Mouse (Mus musculus): ENCODE measurements around the gene 1110017D15Rik. TPM values are rescaled to one million over a fixed set of nuclear protein-coding genes. Genes with fewer than 3 reads are reported as not detected.
"Not testable (repeated sequence)": the region's sequence is repeated elsewhere in the genome, so short reads cannot be mapped to it uniquely, and the experiment has no call there.

1110017D15Rik gene
- total RNA-seq, 1 experiment, result not detected

DNA sequence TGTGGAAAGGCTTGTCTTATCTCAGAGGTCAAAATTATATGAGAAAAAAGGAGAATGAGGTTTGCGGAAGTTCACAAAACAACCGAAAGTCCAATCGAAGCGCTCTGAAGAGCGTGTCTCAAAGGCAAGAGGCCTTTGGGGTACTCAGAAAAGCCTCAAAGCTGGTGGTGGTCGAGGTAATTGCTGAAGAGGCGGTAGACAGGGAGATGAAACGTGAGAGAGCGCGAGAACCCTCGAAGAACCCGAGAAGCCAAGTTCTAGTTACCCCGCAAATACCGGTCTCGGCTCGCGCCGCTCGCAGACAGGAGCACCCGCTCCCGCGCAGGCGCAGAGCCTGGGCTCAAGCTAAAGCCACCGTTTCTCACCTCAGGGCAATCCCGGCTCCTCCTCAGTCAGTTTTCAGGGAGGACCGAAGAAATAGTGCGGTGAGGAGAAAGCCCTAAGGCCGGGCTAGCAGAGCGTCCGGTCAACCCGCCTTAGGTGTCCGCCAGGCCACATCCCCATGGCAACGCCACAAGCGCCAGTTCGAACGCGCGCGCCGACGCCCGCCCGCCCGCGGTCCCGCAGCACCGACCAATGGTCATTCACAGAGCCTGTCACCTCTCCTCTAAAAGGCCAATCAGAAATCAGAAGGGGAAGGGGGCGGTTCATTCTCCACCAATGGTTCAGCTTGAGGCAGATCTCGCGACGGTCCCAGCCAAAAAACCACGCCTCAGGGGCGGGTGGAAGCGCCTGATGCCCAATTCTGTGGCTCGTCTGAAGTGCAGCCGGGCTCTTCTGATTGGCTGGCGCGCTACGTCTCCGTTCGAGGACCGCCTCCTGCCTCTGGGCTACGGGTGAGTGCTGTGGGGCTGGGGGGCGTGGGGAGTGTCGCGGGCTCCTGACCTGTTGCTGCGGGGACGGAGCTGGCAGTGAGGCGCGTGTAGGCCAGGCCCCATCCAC, 52.5 kb downstream of the 1110017D15Rik start, which contains the start of the genes Kif24 and Nudt2:
Gene Kif24, minus strand, starts transcription at position 543 of the 942 bp plus-strand sequence.
Gene Nudt2, plus strand, starts transcription at position 807 of the 942 bp plus-strand sequence.
- DNase-seq (ENCODE audit: low read depth, low spot score), result peak; percentile 99
- H3K4me1 ChIP-seq (ENCODE audit: control insufficient read depth in 2 of 2, insufficient read depth in 2 of 2, low read length in 2 of 2, poor library complexity in 1 of 2), result peaks cover 2 to 4% of the 10 kb centered on the region in 2 experiments; a peak in 2 of 4 replicates
- H3K9ac ChIP-seq (ENCODE audit: insufficient read depth, low read depth, low read length, poor library complexity, severe bottlenecking), result peak within 1 kb of the TSS; percentile 97
- in situ Hi-C loops (cut with MboI; ENCODE audit: low sequenced_read_pairs in 2 of 2, unreplicated experiment in 2 of 2), result no loop called here
- peak within 1 kb of the TSS; percentile 87 to 91 for H3K4me3 ChIP-seq (ENCODE audit: insufficient read depth in 1 of 2, low read depth in 1 of 2, low read length in 2 of 2, poor library complexity in 1 of 2, severe bottlenecking in 1 of 2)
- peaks cover 4% of the 10 kb centered on the region for H3K9me3 ChIP-seq (ENCODE audit: control insufficient read depth, insufficient read depth, low read depth, low read length)
- peaks cover 2% of the 10 kb centered on the region; the same call in 1 of the 2 replicates for H3K36me3 ChIP-seq (ENCODE audit: control insufficient read depth, insufficient read depth, low read length, poor library complexity, severe bottlenecking)
- TF ChIP-seq MAFK (IDR thresholded peaks at IDR 0.05; ENCODE audit: insufficient read depth, low read depth, low read length) (no peak), CHD2 (IDR thresholded peaks at IDR 0.05; ENCODE audit: low read depth, low read length) (peak; percentile 98), HCFC1 (IDR thresholded peaks at IDR 0.05; ENCODE audit: borderline replicate concordance, insufficient read depth, low read length) (peak; percentile 57; the same call in 1 of the 2 replicates)
- peak within 1 kb of the TSS; percentile 76; the same call in 1 of the 2 replicates for H3K27ac ChIP-seq (ENCODE audit: insufficient read depth, low read depth, low read length, poor library complexity, severe bottlenecking)

DNA sequence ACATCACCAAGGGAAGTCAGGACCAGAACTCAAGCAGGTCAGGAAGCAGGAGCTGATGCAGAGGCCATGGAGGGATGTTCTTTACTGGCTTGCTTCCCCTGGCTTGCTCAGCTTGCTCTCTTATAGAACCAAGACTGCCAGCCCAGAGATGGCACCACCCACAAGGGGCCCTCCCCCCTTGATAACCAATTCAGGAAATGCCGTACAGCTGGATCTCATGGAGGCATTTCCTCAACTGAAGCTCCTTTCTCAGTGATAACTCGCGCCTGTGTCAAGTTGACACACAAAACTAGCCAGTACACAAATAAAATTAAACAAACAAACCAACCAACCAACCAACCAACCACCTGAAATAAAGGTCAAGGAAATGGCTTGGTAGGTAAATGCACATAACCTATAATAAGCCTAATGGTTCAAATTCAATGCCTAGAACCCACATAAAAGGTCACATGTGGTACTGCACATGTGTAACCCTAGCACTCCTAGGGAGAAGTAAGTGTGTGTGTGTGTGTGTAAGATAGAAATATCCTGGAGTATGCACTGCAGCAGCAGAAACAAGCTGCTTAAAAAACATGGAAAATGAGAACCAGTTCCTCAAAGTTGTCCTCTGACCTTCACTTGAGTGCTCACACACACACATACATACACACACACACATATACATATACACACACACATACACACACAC, 53.9 kb downstream of the 1110017D15Rik start:
- H3K36me3 ChIP-seq (ENCODE audit: control insufficient read depth, insufficient read depth, low read length, poor library complexity, severe bottlenecking); H3K4me1 ChIP-seq (ENCODE audit: control insufficient read depth in 2 of 2, insufficient read depth in 2 of 2, low read length in 2 of 2, poor library complexity in 1 of 2); in situ Hi-C loops (cut with MboI; ENCODE audit: low sequenced_read_pairs in 2 of 2, unreplicated experiment in 2 of 2); H3K9me3 ChIP-seq (ENCODE audit: control insufficient read depth, insufficient read depth, low read depth, low read length); H3K27ac ChIP-seq (ENCODE audit: insufficient read depth, low read depth, low read length, poor library complexity, severe bottlenecking); H3K4me3 ChIP-seq (ENCODE audit: insufficient read depth in 1 of 2, low read depth in 1 of 2, low read length in 2 of 2, poor library complexity in 1 of 2, severe bottlenecking in 1 of 2); H3K9ac ChIP-seq (ENCODE audit: insufficient read depth, low read depth, low read length, poor library complexity, severe bottlenecking); DNase-seq (ENCODE audit: low read depth, low spot score): not testable (repeated sequence)

DNA sequence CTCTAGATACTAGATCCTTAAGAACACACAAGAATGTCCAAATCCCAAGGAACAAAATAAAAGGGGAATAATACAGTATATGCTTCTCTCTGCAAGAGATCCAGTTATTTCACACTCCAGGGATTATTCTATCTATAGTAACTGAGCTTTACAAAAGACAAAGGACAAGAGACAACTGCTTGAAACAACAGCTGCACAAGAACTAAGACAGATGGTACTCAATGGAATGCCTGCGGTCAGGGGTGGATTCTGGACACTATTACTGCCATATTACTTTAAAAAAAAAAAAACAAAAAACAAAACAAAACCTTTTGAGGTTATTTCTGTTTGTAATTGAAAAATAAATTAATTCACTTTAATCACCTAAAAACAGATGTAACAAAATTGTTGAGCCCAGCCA, 56.4 kb downstream of the 1110017D15Rik start:
- TF ChIP-seq HCFC1 (IDR thresholded peaks at IDR 0.05; ENCODE audit: borderline replicate concordance, insufficient read depth, low read length), result no peak
- no peak for TF ChIP-seq CHD2 (IDR thresholded peaks at IDR 0.05; ENCODE audit: low read depth, low read length)
- no peak for TF ChIP-seq ZNF384 (IDR thresholded peaks at IDR 0.05; ENCODE audit: low read depth, low read length)
- TF ChIP-seq ZC3H11A (IDR thresholded peaks at IDR 0.05; ENCODE audit: borderline replicate concordance, low read depth, low read length), result no peak
- TF ChIP-seq MAFK (IDR thresholded peaks at IDR 0.05; ENCODE audit: insufficient read depth, low read depth, low read length), result no peak
- Histone ChIP-seq H3K4me3 (ENCODE audit: insufficient read depth in 1 of 2, low read depth in 1 of 2, low read length in 2 of 2, poor library complexity in 1 of 2, severe bottlenecking in 1 of 2) (no peak overlapping the region), H3K9ac (ENCODE audit: insufficient read depth, low read depth, low read length, poor library complexity, severe bottlenecking) (no peak overlapping the region), H3K27ac (ENCODE audit: insufficient read depth, low read depth, low read length, poor library complexity, severe bottlenecking) (no peak overlapping the region), H3K36me3 (ENCODE audit: control insufficient read depth, insufficient read depth, low read length, poor library complexity, severe bottlenecking) (peaks cover 2% of the 10 kb centered on the region; the same call in 1 of the 2 replicates), H3K9me3 (ENCODE audit: control insufficient read depth, insufficient read depth, low read depth, low read length) (peaks cover 4% of the 10 kb centered on the region), H3K4me1 (ENCODE audit: control insufficient read depth in 2 of 2, insufficient read depth in 2 of 2, low read length in 2 of 2, poor library complexity in 1 of 2) (peaks cover 0 to 2% of the 10 kb centered on the region in 2 experiments; a peak in 2 of 4 replicates)
- DNase-seq (ENCODE audit: low read depth, low spot score), result no peak
- in situ Hi-C loops (cut with MboI; ENCODE audit: low sequenced_read_pairs in 2 of 2, unreplicated experiment in 2 of 2), result no loop called here

Other genes starting within 250 kb of the 1110017D15Rik start
- gene Ubap2, start 242.2 kb downstream of the 1110017D15Rik start, total RNA-seq (2012; rRNA removed), result 41.2 and 42.7 TPM in 2 replicates
- 20.4 and 27.7 TPM in 2 replicates for gene Dcaf12, start 202.4 kb downstream of the 1110017D15Rik start, total RNA-seq (2012; rRNA removed)
- gene Ubap1, start 168.3 kb downstream of the 1110017D15Rik start, total RNA-seq (2012; rRNA removed), result 24.3 and 27.5 TPM in 2 replicates
- gene Kif24, start 52.4 kb downstream of the 1110017D15Rik start, total RNA-seq (2012; rRNA removed), result 9.7 and 13.1 TPM in 2 replicates
- 11.9 and 19.8 TPM in 2 replicates for gene Nudt2, start 52.2 kb downstream of the 1110017D15Rik start, total RNA-seq (2012; rRNA removed)
- 6.4 and 11.6 TPM in 2 replicates for gene AI464131, start 14.3 kb downstream of the 1110017D15Rik start, total RNA-seq (2012; rRNA removed)
- gene Fam219a, start 52.2 kb upstream of the 1110017D15Rik start, total RNA-seq (2012; rRNA removed), result 2.9 TPM in 2 replicates
- 1.7 and 2.0 TPM in 2 replicates for gene Dnaic1, start 52.4 kb upstream of the 1110017D15Rik start, total RNA-seq (2012; rRNA removed)
- 4.7 and 5.8 TPM in 2 replicates for gene Enho, start 123.0 kb upstream of the 1110017D15Rik start, total RNA-seq (2012; rRNA removed)
- gene Cntfr, start 179.8 kb upstream of the 1110017D15Rik start, total RNA-seq (2012; rRNA removed), result 17.0 and 19.9 TPM in 2 replicates
- 13.5 and 20.9 TPM in 2 replicates for gene Il11ra1, start 182.7 kb upstream of the 1110017D15Rik start, total RNA-seq (2012; rRNA removed)
- gene Rpp25l, start 196.2 kb upstream of the 1110017D15Rik start, total RNA-seq (2012; rRNA removed), result 56.8 and 67.7 TPM in 2 replicates
- gene Dctn3, start 205.8 kb upstream of the 1110017D15Rik start, total RNA-seq (2012; rRNA removed), result 87.0 and 90.9 TPM in 2 replicates
- gene Arid3c, start 213.8 kb upstream of the 1110017D15Rik start, total RNA-seq (2012; rRNA removed), result 0.11 TPM in 1 of 2 replicates, not detected in the other
- 26.9 and 34.9 TPM in 2 replicates for gene Galt, start 237.9 kb upstream of the 1110017D15Rik start, total RNA-seq (2012; rRNA removed)
- 198 and 230 TPM in 2 replicates for gene Sigmar1, start 238.8 kb upstream of the 1110017D15Rik start, total RNA-seq (2012; rRNA removed)